Mouse (Mus musculus) heart, embryonic 13.5 days (tissue): Measurements from ENCODE around the gene Il24. TPM values are rescaled to one million over a fixed set of nuclear protein-coding genes. Genes with fewer than 3 reads are reported as not detected.

Source experiments
- ATAC-seq: fragments of 200-750 bp; cut with Nextera tagmentation; 2 replicates; pipeline ENCODE4 v1.8.0; 2017; ENCODE audit warnings: moderate TSS enrichment; ENCODE audit not compliant: insufficient number of reproducible peaks, low FRiP score, low TSS enrichment; ENCODE audit errors: extremely low read depth
- H3K27ac ChIP-seq: fragments of 300-500 bp; sonication (generic); replicated peaks from 2 replicates; pipeline ENCODE4 v1.5.1; 2015; ENCODE audit warnings: moderate library complexity, mild to moderate bottlenecking, inconsistent platforms
- H3K27me3 ChIP-seq: fragments of 300-500 bp; sonication (generic); replicated peaks from 2 replicates; pipeline ENCODE4 v1.6.1; 2015; ENCODE audit warnings: mild to moderate bottlenecking, inconsistent platforms
- H3K36me3 ChIP-seq: fragments of 300-500 bp; sonication (generic); 2 replicates; pipeline ENCODE4 v1.6.1; 2015; ENCODE audit warnings: mild to moderate bottlenecking, inconsistent platforms
- H3K4me1 ChIP-seq: fragments of 300-500 bp; sonication (generic); 2 replicates; pipeline ENCODE4 v1.6.1; 2015; ENCODE audit warnings: inconsistent platforms
- H3K4me2 ChIP-seq: fragments of 300-500 bp; sonication (generic); 2 replicates; pipeline ENCODE4 v1.6.1; 2015; ENCODE audit warnings: inconsistent platforms, mild to moderate bottlenecking, moderate library complexity
- H3K4me3 ChIP-seq: fragments of 300-500 bp; sonication (generic); 2 replicates; pipeline ENCODE4 v1.5.1; 2015; ENCODE audit warnings: moderate library complexity, mild to moderate bottlenecking, inconsistent platforms
- H3K9ac ChIP-seq: fragments of 300-500 bp; sonication (generic); 2 replicates; pipeline ENCODE4 v1.6.1; 2015; ENCODE audit warnings: inconsistent platforms, mild to moderate bottlenecking, moderate library complexity
- H3K9me3 ChIP-seq: fragments of 300-500 bp; sonication (generic); 2 replicates; pipeline ENCODE4 v1.6.1; 2016; ENCODE audit warnings: inconsistent platforms
- WGBS: fragments of 180-500 bp; shearing (Covaris S2); methylation state at CpG from one replicate; pipeline ENCODE4 v1.1.7; 2015; ENCODE audit warnings: mixed read lengths; 5-methylcytosine and 5-hydroxymethylcytosine counted together
- polyA plus RNA-seq: library from polyadenylated mRNA; unstranded; fragments of >200 nt; fragmentation: Nextera tagmentation; extraction: Ambion mirVana; gene quantifications from 2 replicates; pipeline ENCODE4 v1.2.1, GENCODE M21; 2015

The Il24 gene
- not detected in 2 replicates for polyA plus RNA-seq

DNA sequence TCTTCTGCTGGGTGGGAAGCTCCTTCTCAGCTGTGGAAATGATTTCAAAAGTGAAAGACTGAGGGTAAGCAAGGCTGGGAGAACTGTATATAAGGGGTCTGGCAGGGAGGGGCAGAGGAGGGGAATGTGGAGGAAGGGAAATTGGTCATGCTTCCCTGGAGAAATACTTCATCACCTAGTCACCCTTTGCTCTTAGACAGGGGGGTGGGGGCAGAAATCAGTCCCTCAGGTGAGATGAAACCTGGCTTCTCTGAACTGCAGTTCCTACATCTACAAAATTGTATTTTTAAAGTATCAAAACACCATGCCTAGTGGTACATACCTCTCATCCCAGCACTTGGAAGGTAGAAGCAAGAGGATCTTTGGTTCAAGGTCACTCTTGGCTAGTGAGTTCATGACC, at the start of gene Il24:
Il24 (minus strand) TSS at position 101 of the 400 bp plus-strand sequence.
- Histone ChIP-seq H3K4me3 (no peak within 1 kb of the TSS), H3K27ac (no peak within 1 kb of the TSS), H3K4me1 (no peaks in the 10 kb centered on the region), H3K4me2 (no peak within 1 kb of the TSS), H3K27me3 (peaks cover 25% of the 10 kb centered on the region), H3K36me3 (no peaks in the 10 kb centered on the region), H3K9ac (no peak within 1 kb of the TSS), H3K9me3 (no peaks in the 10 kb centered on the region)
- ATAC-seq: no peak

DNA sequence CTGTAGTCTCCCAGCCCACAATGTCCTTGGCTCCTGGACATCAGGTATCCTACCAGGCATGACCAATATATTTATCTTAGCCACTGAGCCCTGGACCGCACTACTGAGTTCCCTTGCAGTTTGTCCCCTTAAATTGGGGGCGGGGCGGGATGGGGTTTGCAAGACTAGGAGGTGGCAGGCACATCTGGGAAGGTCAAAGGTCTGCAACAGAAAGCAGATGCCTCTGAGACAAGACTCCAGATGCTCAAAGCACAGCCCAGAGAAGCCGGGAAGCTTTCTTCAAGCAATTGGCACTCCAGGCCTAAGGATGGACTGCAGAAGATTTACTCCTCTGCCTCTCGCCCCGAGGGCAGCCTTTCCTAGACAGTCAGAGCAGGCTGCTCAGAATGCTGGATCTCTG, 49.1 kb upstream of the Il24 start:
- Histone ChIP-seq H3K27ac (no peak overlapping the region), H3K36me3 (no peaks in the 10 kb centered on the region), H3K9ac (no peak overlapping the region), H3K4me3 (no peak overlapping the region), H3K4me2 (no peak overlapping the region), H3K4me1 (no peaks in the 10 kb centered on the region), H3K9me3 (no peaks in the 10 kb centered on the region), H3K27me3 (peaks cover 3% of the 10 kb centered on the region; the same call in 1 of the 2 replicates)
- ATAC-seq: no peak
- 57% methylated on average over 6 of the region's 6 CpGs for WGBS

DNA sequence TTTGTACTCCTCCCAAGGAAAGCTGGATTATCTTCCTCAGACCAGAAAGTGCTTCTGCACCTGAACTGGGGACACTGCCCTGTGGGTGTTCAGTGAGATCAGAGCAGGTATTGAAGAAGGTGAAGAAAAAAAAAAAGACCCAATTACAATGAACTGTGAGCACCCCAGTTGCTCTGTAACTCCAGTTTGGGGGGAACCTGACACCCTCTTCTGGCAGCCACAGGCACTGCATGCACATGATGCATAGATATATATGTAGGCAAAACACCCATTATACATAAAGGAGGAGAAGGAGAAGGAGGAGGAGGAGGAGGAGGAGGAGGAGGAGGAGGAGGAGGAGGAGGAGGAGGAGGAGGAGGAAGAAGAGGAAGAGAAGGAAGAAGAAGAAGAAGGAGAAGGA, 39.2 kb upstream of the Il24 start:
- Histone ChIP-seq H3K4me1 (no peaks in the 10 kb centered on the region), H3K27ac (no peak overlapping the region), H3K4me3 (no peak overlapping the region), H3K36me3 (no peaks in the 10 kb centered on the region), H3K27me3 (no peaks in the 10 kb centered on the region), H3K4me2 (no peak overlapping the region), H3K9ac (no peak overlapping the region), H3K9me3 (no peaks in the 10 kb centered on the region)
- no peak for ATAC-seq

DNA sequence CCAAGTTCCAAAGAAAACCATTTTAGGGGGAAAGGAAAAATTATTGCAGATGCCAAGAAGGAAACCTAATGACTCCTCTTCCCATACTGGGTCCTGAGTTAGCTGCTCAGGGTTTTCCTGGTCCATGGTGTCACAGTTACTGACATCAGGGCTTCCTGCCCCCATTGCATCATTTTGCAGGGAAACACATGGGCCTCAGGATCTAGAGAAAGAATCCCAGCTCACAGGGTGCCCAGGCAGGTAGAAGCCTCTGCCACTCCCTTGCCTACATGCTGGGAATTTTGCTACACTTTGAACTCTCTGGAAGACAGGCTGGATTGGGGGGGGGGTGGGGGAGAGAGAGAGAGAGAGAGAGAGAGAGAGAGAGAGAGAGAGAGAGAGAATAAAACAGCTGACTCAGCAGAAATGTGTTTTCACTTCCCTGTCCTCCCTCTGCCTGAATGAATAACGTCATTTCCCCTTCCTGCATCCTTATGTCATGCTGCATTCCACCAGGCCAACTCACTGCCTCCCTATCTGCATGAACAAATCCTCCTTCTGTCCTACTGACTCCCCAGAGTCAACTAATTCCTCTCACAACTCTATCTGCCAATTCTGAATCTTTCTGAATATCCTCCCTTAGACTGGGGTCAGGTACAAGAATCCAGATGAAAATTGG, 31.2 kb upstream of the Il24 start:
- Histone ChIP-seq H3K4me2 (no peak overlapping the region), H3K9me3 (no peaks in the 10 kb centered on the region), H3K36me3 (no peaks in the 10 kb centered on the region), H3K27me3 (no peaks in the 10 kb centered on the region), H3K4me3 (no peak overlapping the region), H3K9ac (no peak overlapping the region), H3K4me1 (no peaks in the 10 kb centered on the region), H3K27ac (no peak overlapping the region)
- 36% methylated on average over 1 of the region's 1 CpGs for WGBS
- no peak for ATAC-seq

DNA sequence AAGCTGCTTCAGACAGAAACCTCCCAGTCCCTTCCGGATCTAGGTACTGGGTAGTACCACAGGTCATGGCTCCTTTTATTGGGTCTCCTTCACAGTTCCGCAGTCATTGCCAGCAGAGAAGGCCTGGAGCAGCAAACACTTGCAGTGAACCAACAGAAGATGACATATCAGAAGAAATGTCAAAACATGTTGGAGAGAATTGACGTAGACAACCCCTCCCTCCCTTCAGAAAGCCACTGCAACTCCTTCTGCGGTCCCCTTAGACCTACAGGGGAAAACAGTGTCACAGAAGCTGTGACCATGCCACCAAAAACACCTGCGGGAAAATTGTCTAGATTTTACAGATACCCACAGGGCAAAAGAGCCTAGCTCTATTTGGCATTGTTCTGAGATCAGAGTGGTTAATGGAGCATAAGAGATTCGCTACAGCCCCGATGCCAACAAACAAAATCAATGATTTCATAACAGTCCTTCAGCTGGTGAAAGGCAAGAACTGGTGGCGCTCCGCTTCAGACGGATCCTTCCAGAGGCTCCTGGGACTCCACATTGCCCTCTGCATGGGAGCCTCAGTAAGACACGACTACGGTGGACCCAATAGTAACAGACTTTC, 24.3 kb upstream of the Il24 start, which contains the start of gene Il20:
Il20 (minus strand) TSS at position 51 of the 610 bp plus-strand sequence.
- no peak within 1 kb of the TSS for H3K4me3 ChIP-seq
- H3K36me3 ChIP-seq: no peaks in the 10 kb centered on the region
- no peaks in the 10 kb centered on the region for H3K4me1 ChIP-seq
- no peak within 1 kb of the TSS for H3K27ac ChIP-seq
- no peaks in the 10 kb centered on the region for H3K27me3 ChIP-seq
- no peak for ATAC-seq
- H3K4me2 ChIP-seq: no peak within 1 kb of the TSS
- H3K9ac ChIP-seq: no peak within 1 kb of the TSS
- 84% methylated on average over 12 of the region's 12 CpGs for WGBS
- H3K9me3 ChIP-seq: no peaks in the 10 kb centered on the region

DNA sequence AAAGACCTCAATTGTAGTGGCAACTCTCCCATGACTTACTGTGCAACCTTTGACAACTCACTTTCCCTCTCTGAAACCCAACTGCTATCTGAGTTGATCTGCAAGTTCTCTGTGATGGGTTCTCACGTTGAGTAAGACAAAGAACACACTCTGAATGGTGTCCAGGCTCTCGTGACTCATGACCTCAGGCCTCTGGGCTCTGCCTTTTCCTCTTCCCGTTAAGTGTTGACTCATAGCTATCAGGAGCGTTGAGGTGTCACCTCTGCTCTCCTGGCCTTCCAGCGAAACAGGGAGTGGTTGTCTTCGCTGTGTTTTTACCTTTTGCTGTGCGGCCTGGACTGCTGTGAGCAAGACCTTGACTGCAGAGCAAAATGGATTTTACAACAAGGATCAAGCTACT, 15.3 kb upstream of the Il24 start:
- Histone ChIP-seq H3K4me3 (no peak overlapping the region), H3K9ac (no peak overlapping the region), H3K9me3 (no peaks in the 10 kb centered on the region), H3K36me3 (no peaks in the 10 kb centered on the region), H3K27me3 (no peaks in the 10 kb centered on the region), H3K4me2 (no peak overlapping the region), H3K4me1 (no peaks in the 10 kb centered on the region), H3K27ac (no peak overlapping the region)
- no peak for ATAC-seq
- 55% methylated on average over 7 of the region's 7 CpGs for WGBS

DNA sequence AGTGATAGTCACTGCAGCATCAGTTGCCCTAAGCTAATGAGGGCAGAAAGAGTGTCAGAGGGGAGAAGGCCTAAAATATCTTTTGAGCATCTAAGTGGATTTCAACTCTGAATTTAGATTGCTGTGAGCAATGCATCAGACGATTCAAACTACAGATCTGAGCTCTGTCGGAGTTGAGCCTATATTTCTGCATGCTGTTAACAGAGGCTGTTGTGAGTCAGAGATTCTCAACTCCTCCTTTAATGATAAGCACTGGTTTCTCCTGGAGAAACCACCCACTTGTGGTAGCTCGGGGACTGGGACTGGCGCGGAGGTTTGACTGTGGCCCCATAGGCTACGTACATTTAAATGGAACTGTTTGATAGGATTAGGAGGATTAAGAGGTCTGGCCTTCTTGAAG, 7.2 kb upstream of the Il24 start:
- H3K27ac ChIP-seq: no peak overlapping the region
- ATAC-seq: no peak
- no peaks in the 10 kb centered on the region for H3K9me3 ChIP-seq
- no peak overlapping the region for H3K9ac ChIP-seq
- no peak overlapping the region for H3K4me2 ChIP-seq
- no peak overlapping the region for H3K4me3 ChIP-seq
- 35% methylated on average over 6 of the region's 6 CpGs for WGBS
- H3K4me1 ChIP-seq: no peaks in the 10 kb centered on the region
- H3K36me3 ChIP-seq: no peaks in the 10 kb centered on the region
- no peaks in the 10 kb centered on the region for H3K27me3 ChIP-seq

DNA sequence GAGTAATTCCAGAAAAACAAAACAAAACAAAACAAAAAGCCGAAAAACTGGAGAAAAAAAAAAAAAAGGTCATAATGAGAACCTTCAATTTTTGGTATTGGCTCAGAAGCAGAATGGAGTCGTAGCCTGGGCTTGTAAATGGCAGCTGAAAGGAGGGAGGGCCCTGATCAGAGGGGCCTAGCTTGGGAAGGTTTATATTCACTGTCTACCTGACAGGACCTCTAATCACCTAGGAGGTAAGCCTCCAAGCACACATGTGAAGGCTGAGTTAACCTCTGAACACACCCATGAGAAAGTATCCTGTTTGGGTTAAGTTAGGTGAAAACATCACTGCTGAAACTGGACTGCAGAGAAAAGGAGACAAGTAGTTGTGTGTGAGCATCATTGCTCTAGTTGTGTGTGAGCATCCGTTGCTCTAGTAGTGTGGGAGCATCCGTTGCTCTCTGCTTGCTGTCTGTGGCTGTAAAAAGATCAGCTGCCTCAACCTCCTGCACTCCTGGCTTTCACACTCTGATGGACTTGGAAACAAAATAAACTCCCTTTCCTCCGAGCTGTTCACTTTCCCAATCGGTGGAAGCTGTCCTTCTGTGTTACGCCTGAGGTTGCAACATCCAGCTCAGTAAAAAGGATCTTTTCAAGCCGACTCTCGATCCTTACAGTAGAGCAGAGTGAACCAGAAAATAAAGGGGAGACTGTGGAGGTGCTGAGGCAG, 6.2 kb upstream of the Il24 start:
- Histone ChIP-seq H3K4me3 (no peak overlapping the region), H3K27me3 (no peaks in the 10 kb centered on the region; the same call in 1 of the 2 replicates), H3K27ac (no peak overlapping the region), H3K36me3 (no peaks in the 10 kb centered on the region), H3K9me3 (no peaks in the 10 kb centered on the region), H3K9ac (no peak overlapping the region), H3K4me2 (no peak overlapping the region), H3K4me1 (no peaks in the 10 kb centered on the region)
- no peak for ATAC-seq
- 75% methylated on average over 9 of the region's 9 CpGs for WGBS

DNA sequence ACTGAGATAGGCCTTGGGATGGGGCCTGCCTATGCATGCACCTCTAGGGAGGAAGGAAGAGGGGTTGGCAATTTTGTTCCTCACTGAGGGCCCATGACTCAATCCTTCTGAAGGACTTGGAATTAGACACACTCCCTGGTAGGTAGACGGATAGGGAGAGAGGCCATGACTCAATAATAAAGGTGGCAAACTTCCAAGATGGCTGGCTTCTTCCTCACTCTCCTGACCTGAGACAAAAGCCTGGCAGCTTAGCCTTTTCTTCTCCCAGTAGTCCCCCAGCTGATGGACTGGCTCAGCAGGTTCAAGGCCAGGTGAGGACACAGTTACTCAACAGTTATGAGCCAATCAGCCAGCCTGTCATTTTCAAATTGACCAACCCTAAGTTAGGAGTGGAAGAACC, 5.2 kb upstream of the Il24 start:
- WGBS: 58% methylated on average over 1 of the region's 1 CpGs
- ATAC-seq: no peak
- no peak overlapping the region for H3K4me2 ChIP-seq
- no peaks in the 10 kb centered on the region for H3K9me3 ChIP-seq
- no peaks in the 10 kb centered on the region for H3K36me3 ChIP-seq
- no peak overlapping the region for H3K4me3 ChIP-seq
- no peak overlapping the region for H3K27ac ChIP-seq
- no peaks in the 10 kb centered on the region; the same call in 1 of the 2 replicates for H3K27me3 ChIP-seq
- H3K4me1 ChIP-seq: no peaks in the 10 kb centered on the region
- no peak overlapping the region for H3K9ac ChIP-seq

DNA sequence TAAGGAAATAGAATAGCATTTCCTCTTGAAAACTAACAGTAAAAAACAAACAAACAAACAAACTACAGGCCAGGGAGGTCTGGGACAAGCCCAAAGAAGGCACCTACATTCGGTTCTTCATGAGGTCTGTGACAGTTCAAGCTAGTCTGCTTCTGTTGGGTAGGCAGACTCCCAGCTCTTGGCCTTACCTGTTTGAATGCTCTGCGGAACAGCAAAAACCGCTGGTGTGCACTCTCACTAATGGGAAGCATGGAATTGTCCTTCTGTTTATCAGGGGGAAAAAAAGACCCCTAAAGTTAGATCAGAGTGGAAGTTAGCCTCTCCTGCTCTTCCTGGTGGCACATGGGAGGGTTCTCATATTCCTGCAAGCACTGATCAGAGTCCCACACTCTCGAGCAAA, 4.1 kb downstream of the Il24 start:
- Histone ChIP-seq H3K9me3 (no peaks in the 10 kb centered on the region), H3K9ac (no peak overlapping the region), H3K4me3 (no peak overlapping the region), H3K27me3 (peaks cover 42% of the 10 kb centered on the region), H3K4me2 (no peak overlapping the region), H3K36me3 (no peaks in the 10 kb centered on the region), H3K4me1 (peaks cover 4% of the 10 kb centered on the region; the same call in 1 of the 2 replicates), H3K27ac (no peak overlapping the region)
- WGBS: 75% methylated on average over 4 of the region's 4 CpGs
- ATAC-seq: no peak

DNA sequence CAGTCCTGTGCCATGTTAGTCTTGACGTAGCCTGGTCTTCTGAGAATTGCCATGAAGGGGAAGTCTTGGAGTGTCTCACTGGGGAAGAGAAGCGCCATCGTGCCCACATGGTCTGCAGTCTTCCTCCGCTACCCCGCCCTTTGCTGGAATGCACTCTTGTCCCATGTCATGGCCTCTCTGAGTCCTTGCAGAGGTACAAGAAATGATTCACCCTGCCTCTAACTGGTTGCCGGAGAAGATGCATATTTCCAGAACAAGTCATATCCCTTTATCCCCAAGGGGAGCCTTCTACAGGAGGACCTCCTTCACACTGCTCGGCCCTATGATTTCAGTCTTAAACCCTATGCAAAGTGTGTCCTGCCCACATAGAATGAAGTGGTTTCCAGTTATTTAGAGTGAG, 7.3 kb downstream of the Il24 start:
- Histone ChIP-seq H3K4me1 (peaks cover 8% of the 10 kb centered on the region; the same call in 1 of the 2 replicates), H3K4me3 (no peak overlapping the region), H3K4me2 (no peak overlapping the region), H3K9ac (no peak overlapping the region), H3K27ac (no peak overlapping the region), H3K9me3 (no peaks in the 10 kb centered on the region), H3K36me3 (no peaks in the 10 kb centered on the region), H3K27me3 (peaks cover 37% of the 10 kb centered on the region)
- no peak for ATAC-seq
- WGBS: 78% methylated on average over 7 of the region's 7 CpGs
